Mouse (Mus musculus) intestine, embryonic 16.5 days (tissue): ENCODE data around the gene Tspan9. TPM values are rescaled to one million over a fixed set of nuclear protein-coding genes. Genes with fewer than 3 reads are reported as not detected.

Experiments
- ATAC-seq: fragments of 200-750 bp; cut with Nextera tagmentation; 2 replicates; pipeline ENCODE4 v1.8.0; 2017; ENCODE audit warnings: moderate TSS enrichment, moderate library complexity
- H3K27ac ChIP-seq: fragments of 300-500 bp; sonication (generic); 2 replicates; pipeline ENCODE4 v1.5.1; 2014; ENCODE audit warnings: mild to moderate bottlenecking, low read length
- H3K27me3 ChIP-seq: fragments of 300-500 bp; sonication (generic); replicated peaks from 2 replicates; pipeline ENCODE4 v1.6.1; 2014; ENCODE audit warnings: low read length, control low read depth, mixed read lengths; ENCODE audit not compliant: control insufficient read depth, insufficient read depth
- H3K36me3 ChIP-seq: fragments of 300-500 bp; sonication (generic); 2 replicates; pipeline ENCODE4 v1.6.1; 2014; ENCODE audit warnings: low read length, control low read depth; ENCODE audit not compliant: control insufficient read depth, insufficient read depth
- H3K4me1 ChIP-seq: fragments of 300-500 bp; sonication (generic); 2 replicates; pipeline ENCODE4 v1.6.1; 2014; ENCODE audit warnings: low read length, control low read depth, mixed read lengths; ENCODE audit not compliant: control insufficient read depth, insufficient read depth
- H3K4me2 ChIP-seq: fragments of 300-500 bp; sonication (generic); 2 replicates; pipeline ENCODE4 v1.6.1; 2014; ENCODE audit warnings: low read depth, low read length, control low read depth
- H3K4me3 ChIP-seq: fragments of 300-500 bp; sonication (generic); 2 replicates; pipeline ENCODE4 v1.5.1; 2014; ENCODE audit warnings: mild to moderate bottlenecking, low read length
- H3K9ac ChIP-seq: fragments of 300-500 bp; sonication (generic); 2 replicates; pipeline ENCODE4 v1.6.1; 2014; ENCODE audit warnings: low read depth, low read length
- H3K9me3 ChIP-seq: fragments of 300-500 bp; sonication (generic); 2 replicates; pipeline ENCODE4 v1.6.1; 2016; ENCODE audit warnings: low read length, control low read depth; ENCODE audit not compliant: control insufficient read depth
- WGBS: fragments of 180-500 bp; shearing (Covaris S2); extraction: QIAGEN DNeasy Blood & Tissue Kit; methylation state at CpG from one replicate; pipeline ENCODE4 v1.1.7; 2014; 5-methylcytosine and 5-hydroxymethylcytosine counted together
- polyA plus RNA-seq: library from polyadenylated mRNA; unstranded; fragments of >200 nt; fragmentation: Nextera tagmentation; extraction: Ambion mirVana; gene quantifications from 2 replicates; pipeline ENCODE4 v1.2.1, GENCODE M21; 2015

Gene Tspan9
- polyA plus RNA-seq, 1 experiment from 2014 or later: 94.1 TPM

GRCm38 (mm10) chr6:128041836-128042235 lies 101.6 kb downstream of the Tspan9 start:
- no peak for ATAC-seq
- WGBS: 56% methylated on average over 6 of the region's 6 CpGs
- no peak overlapping the region for H3K27ac ChIP-seq
- H3K4me2 ChIP-seq: no peak overlapping the region
- H3K27me3 ChIP-seq: no peaks in the 10 kb centered on the region
- no peaks in the 10 kb centered on the region for H3K9me3 ChIP-seq
- H3K9ac ChIP-seq: no peak overlapping the region
- no peaks in the 10 kb centered on the region; the same call in 1 of the 2 replicates for H3K4me1 ChIP-seq
- H3K4me3 ChIP-seq: no peak overlapping the region
- H3K36me3 ChIP-seq: no peaks in the 10 kb centered on the region

DNA sequence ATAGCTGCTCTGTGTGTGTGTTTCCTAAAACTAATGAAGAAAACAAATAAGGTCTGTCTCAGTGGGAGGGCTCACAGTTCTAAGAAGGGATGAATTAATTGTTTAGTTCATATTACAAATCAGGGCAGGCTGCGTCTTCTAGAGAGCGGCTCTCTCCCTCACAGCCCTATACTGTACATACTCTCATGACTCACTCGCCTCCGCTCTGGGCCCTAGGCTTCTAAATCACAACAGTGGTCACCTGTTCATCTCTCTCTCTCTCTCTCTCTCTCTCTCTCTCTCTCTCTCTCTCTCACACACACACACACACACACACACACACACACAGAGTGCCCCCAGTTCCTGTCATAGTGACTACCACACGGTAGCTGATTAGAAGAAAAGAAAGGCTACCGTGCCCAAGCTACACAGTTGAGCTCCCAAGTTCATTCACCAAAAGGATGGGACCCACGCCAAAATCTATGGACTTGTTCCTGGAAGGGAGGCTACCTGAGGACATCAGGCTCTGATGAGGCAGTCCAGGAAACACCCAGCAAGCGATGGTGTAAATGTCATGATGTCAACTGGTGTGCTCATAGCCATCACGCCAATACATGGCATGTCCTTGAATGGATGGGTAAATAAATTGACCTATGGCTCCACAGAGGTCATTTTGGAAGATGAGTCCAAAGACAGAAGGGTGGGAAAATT lies 104.2 kb downstream of the Tspan9 start:
- Histone ChIP-seq H3K4me2 (no peak overlapping the region), H3K9ac (no peak overlapping the region), H3K36me3 (no peaks in the 10 kb centered on the region), H3K4me3 (no peak overlapping the region), H3K27me3 (no peaks in the 10 kb centered on the region), H3K27ac (no peak overlapping the region), H3K4me1 (peaks cover 18% of the 10 kb centered on the region), H3K9me3 (no peaks in the 10 kb centered on the region)
- WGBS: 80% methylated on average over 9 of the region's 9 CpGs
- ATAC-seq: no peak

DNA sequence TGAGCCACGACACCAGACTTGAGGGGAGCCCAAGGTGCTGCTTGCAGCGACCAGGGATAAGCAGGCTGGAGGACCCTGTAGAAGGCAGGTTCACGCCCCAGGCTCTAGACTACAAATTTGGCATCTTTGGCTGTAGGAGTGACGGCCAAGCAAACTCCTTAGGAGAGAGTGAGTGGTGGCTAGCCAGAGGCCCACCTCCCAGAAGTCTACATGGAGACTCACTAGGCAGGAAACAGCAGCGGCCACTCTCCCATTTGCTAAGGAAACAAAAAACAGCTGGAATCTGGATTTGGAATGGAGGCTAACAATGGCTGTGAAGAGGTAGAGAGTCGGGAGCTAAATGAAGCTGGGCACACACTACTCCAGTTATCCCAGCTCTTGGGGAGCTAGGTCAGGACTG lies 104.8 kb downstream of the Tspan9 start:
- Histone ChIP-seq H3K4me1 (peaks cover 21% of the 10 kb centered on the region), H3K9me3 (no peaks in the 10 kb centered on the region), H3K36me3 (no peaks in the 10 kb centered on the region), H3K27me3 (0 out of 2 replicates have a peak, but pooled peaks cover 1% of the 10 kb centered on the region), H3K27ac (no peak overlapping the region), H3K9ac (no peak overlapping the region), H3K4me3 (no peak overlapping the region), H3K4me2 (no peak overlapping the region)
- WGBS: 52% methylated on average over 6 of the region's 6 CpGs
- no peak for ATAC-seq

- H3K27me3 ChIP-seq: 0 out of 2 replicates have a peak, but pooled peaks cover 3% of the 10 kb centered on the region
- H3K4me2 ChIP-seq: no peak overlapping the region
- H3K9me3 ChIP-seq: no peaks in the 10 kb centered on the region
- no peak overlapping the region for H3K4me3 ChIP-seq
- no peaks in the 10 kb centered on the region for H3K36me3 ChIP-seq
- ATAC-seq: no peak
- peaks cover 27% of the 10 kb centered on the region for H3K4me1 ChIP-seq
- no peak overlapping the region for H3K27ac ChIP-seq
- H3K9ac ChIP-seq: no peak overlapping the region
- 78% methylated on average over 9 of the region's 9 CpGs for WGBS
Measured at GRCm38 (mm10) chr6:128036597-128036996, 106.8 kb downstream of the Tspan9 start.

DNA sequence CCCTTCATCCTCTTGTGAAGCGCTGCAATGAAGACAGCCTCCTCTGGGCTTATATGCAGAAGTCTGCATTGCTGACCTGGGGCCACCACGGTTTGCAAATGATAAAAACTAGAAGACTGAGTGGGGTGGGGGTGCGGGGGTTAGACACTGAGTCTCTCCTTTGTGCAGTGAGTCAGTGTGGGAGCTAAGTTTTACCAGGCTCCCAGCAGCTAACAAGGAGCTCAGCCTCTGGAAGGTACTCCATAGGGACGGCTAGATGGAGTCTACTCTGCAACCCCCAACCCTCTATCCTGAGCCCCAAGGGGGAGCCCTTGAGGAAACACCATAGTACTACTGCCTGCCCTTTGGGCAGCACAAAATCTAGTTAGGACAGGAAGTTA lies 107.5 kb downstream of the Tspan9 start:
- Histone ChIP-seq H3K9me3 (no peaks in the 10 kb centered on the region), H3K4me1 (peaks cover 27% of the 10 kb centered on the region), H3K27ac (no peak overlapping the region; the same call in 1 of the 2 replicates), H3K9ac (peak overlapping the region; percentile 52), H3K4me3 (peak overlapping the region; percentile 59), H3K27me3 (0 out of 2 replicates have a peak, but pooled peaks cover 3% of the 10 kb centered on the region), H3K4me2 (peak overlapping the region; percentile 89), H3K36me3 (no peaks in the 10 kb centered on the region)
- ATAC-seq: no peak
- WGBS: 6% methylated on average over 4 of the region's 4 CpGs

DNA sequence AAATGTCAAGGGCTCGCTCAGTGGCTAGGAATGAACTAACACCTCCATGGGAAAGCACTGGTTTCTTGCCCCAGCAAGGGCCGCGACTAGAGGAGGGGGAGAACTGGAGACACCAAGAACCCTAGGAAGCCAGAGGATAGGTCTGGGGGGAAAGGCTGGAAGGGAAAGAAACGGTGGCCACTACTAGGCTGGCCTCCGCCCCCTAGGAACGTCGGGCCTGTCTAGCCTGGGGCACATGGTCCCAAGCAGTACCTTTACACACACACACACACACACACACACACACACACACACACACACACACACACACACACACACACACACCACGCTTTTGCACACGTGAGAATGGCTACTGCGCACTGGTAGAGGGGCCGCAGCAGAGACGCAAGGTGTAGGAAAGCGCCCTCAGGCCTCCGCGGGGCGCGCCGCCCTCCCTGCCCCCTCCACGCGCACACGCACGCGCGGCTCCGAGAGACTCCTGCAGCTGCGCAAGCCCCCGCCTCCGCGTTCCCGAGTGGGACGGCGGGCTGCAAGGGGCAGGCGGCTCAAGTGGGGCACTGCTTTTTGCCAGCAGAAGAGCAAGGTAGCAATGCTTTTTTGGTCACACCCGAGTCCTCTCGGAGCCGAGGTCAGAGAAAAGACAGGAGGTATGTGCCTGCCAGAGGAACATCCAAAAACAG lies 108.0 kb downstream of the Tspan9 start:
- Histone ChIP-seq H3K36me3 (no peaks in the 10 kb centered on the region), H3K4me2 (peak overlapping the region; percentile 89), H3K4me3 (peak overlapping the region; percentile 59), H3K4me1 (peaks cover 27% of the 10 kb centered on the region), H3K27ac (peak overlapping the region; percentile 29), H3K9ac (peak overlapping the region; percentile 73), H3K9me3 (no peaks in the 10 kb centered on the region), H3K27me3 (0 out of 2 replicates have a peak, but pooled peaks cover 3% of the 10 kb centered on the region)
- ATAC-seq: peak; percentile 31
- under 1% methylated on average over 35 of the region's 36 CpGs for WGBS

GRCm38 (mm10) chr6:128034317-128035249 lies 108.8 kb downstream of the Tspan9 start:
- H3K27ac ChIP-seq: peak overlapping the region; percentile 74
- H3K4me1 ChIP-seq: peaks cover 27% of the 10 kb centered on the region
- peak overlapping the region; percentile 89 for H3K4me2 ChIP-seq
- no peaks in the 10 kb centered on the region for H3K36me3 ChIP-seq
- H3K9ac ChIP-seq: peak overlapping the region; percentile 73
- H3K27me3 ChIP-seq: 0 out of 2 replicates have a peak, but pooled peaks cover 3% of the 10 kb centered on the region
- WGBS: 2% methylated on average over 80 of the region's 80 CpGs
- no peaks in the 10 kb centered on the region for H3K9me3 ChIP-seq
- ATAC-seq: peak; percentile 68
- H3K4me3 ChIP-seq: peak overlapping the region; percentile 59

DNA sequence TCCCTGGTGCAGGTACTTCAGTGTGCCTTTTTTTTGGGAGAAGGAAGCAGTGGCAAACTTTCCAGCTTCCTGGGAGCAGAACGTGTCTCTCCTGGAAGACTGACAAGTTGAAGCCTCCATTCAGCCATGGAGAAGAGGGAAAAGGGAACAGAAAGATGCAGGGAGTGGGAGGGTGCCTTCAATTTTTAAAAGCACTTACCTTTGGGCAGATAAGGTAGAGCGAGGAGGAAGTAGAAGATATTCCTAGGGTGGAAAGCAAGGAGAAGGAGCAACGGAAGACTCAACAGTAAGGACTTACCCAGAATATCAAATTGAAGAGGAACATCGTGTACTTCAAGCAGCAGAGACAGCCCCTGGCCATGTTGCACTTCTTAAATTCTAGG lies 109.5 kb downstream of the Tspan9 start:
- Histone ChIP-seq H3K9ac (peak overlapping the region; percentile 73), H3K9me3 (no peaks in the 10 kb centered on the region), H3K4me1 (peaks cover 27% of the 10 kb centered on the region), H3K36me3 (no peaks in the 10 kb centered on the region), H3K27ac (no peak overlapping the region), H3K4me3 (peak overlapping the region; percentile 59), H3K27me3 (0 out of 2 replicates have a peak, but pooled peaks cover 3% of the 10 kb centered on the region), H3K4me2 (peak overlapping the region; percentile 89)
- no peak for ATAC-seq
- WGBS: 30% methylated on average over 4 of the region's 4 CpGs
